Mouse (Mus musculus) gastrocnemius, postnatal 36 days (tissue): ENCODE measurements around the gene Dyrk1a. TPM values are rescaled to one million over a fixed set of nuclear protein-coding genes. Genes with fewer than 3 reads are reported as not detected.

ENCODE experiments used
- DNase-seq, 2 experiments: peaks; one replicate each; pipeline ENCODE4 v3.0.0; 2022
- intact Hi-C: fragments of 180-260 bp; cut with DNase I; formaldehyde crosslinking; loops from one replicate; pipeline ENCODE4 v1.15.1; 2025
- total RNA-seq, 2 experiments: library from RNA; stranded (reverse); gene quantifications; 2 replicates each; pipeline ENCODE4 v1.2.3; 2021

The Dyrk1a gene
- total RNA-seq, 2 experiments from 2014 or later: 78.6 to 82.9 TPM

DNA sequence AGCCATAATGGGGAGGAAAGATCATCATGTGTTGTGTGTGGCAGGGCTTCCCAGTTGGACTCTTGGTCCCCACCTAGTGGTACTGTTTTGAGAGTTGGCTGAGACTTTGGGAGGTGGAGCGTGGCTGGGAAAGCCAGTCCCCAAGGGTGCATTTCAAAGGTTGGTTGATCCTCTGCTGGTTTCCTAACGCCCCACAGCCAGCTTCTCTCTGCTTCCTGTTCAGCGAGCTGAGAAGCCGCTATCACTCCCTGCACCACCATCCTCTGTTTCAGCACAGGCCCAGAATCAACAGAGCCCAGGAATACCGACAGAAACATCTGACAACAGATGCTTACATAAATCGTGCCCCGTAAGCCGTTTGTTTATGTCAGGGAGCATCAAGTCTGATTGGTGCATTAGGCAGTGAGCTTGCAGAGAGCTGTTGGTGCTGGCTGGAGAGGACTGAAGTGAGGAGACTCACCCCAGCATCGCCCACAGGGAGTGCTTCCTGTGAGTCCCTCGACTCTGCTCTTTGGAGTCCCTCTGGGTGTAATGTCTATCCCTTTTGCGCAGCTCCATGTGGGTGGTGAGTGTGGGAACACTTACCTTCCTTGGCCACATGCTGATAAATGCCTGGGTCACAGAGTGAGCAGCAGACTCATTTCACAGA, 174.2 kb downstream of the Dyrk1a start:
- DNase-seq: peak in 1 of 2 experiments; percentile 13

DNA sequence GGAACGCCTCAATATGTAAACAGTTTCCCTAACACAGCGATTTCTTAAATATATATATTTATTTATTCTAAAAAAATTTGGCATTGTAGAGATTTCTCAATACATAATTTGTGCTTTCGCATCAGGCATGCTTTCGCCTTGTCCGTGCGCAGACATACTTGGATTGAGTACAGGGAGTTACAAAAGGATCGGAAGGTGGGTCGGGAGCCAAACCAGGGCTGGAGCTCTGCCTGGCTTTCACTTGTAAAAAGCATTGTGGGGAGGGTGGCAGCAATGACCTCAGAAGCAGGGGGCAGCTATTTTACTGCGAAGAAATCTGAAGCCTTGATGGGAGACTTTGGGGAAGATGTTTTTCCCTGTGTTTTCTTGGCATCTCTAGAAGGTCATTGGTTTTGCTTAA, 175.2 kb downstream of the Dyrk1a start:
- intact Hi-C loops: no loop called here

More for the DNA sequence above, 174.2 kb downstream of the Dyrk1a start:
- intact Hi-C loops: no loop called here

More for the DNA sequence above, 175.2 kb downstream of the Dyrk1a start:
- DNase-seq: peak in 1 of 2 experiments; percentile 10

Other genes starting within 250 kb of the Dyrk1a start
- under 1 TPM; 0.61 to 0.81 TPM for gene Ripply3, start 241.6 kb upstream of the Dyrk1a start, total RNA-seq
- 10 to 100 TPM; 46.6 to 55.2 TPM for gene Ttc3, start 199.4 kb upstream of the Dyrk1a start, total RNA-seq
- gene Pigp, start 198.2 kb upstream of the Dyrk1a start, total RNA-seq: 100 to 1,000 TPM; 104 to 134 TPM
- 1 to 10 TPM; 8.9 to 9.5 TPM for gene Vps26c, start 43.2 kb upstream of the Dyrk1a start, total RNA-seq